Mouse (Mus musculus) hindbrain, embryonic 14.5 days (tissue): ENCODE data around the gene Nim1k. TPM values are rescaled to one million over a fixed set of nuclear protein-coding genes. Genes with fewer than 3 reads are reported as not detected.

ENCODE experiments used
- ATAC-seq: fragments of 200-750 bp; cut with Nextera tagmentation; 2 replicates; pipeline ENCODE4 v1.8.0; 2017; ENCODE audit warnings: moderate number of reproducible peaks, mild to moderate bottlenecking, moderate TSS enrichment, moderate library complexity; ENCODE audit not compliant: low FRiP score
- DNase-seq: peaks from one replicate; pipeline ENCODE4 v3.0.0-alpha.2; 2015; ENCODE audit warnings: low spot score
- H3K27ac ChIP-seq: fragments of 300-500 bp; sonication (generic); 2 replicates; pipeline ENCODE4 v1.5.1; 2014; ENCODE audit warnings: mild to moderate bottlenecking, moderate library complexity
- H3K27me3 ChIP-seq: fragments of 300-500 bp; sonication (generic); 2 replicates; pipeline ENCODE4 v1.6.1; 2014; ENCODE audit warnings: mild to moderate bottlenecking, low read length, mixed read lengths; ENCODE audit not compliant: control insufficient read depth, insufficient read depth
- H3K36me3 ChIP-seq: fragments of 300-500 bp; sonication (generic); replicated peaks from 2 replicates; pipeline ENCODE4 v1.6.1; 2014; ENCODE audit not compliant: control insufficient read depth, insufficient read depth
- H3K4me1 ChIP-seq: fragments of 300-500 bp; sonication (generic); replicated peaks from 2 replicates; pipeline ENCODE4 v1.6.1; 2014; ENCODE audit warnings: antibody characterized with exemption, low read length, mixed read lengths; ENCODE audit not compliant: control insufficient read depth, insufficient read depth
- H3K4me2 ChIP-seq: fragments of 300-500 bp; sonication (generic); replicated peaks from 2 replicates; pipeline ENCODE4 v1.6.1; 2014; ENCODE audit warnings: mild to moderate bottlenecking, moderate library complexity
- H3K4me3 ChIP-seq: fragments of 300-500 bp; sonication (generic); replicated peaks from 2 replicates; pipeline ENCODE4 v1.5.1; 2014; ENCODE audit warnings: mild to moderate bottlenecking, low read length
- H3K9ac ChIP-seq: fragments of 300-500 bp; sonication (generic); 2 replicates; pipeline ENCODE4 v1.6.1; 2014
- H3K9me3 ChIP-seq: fragments of 300-500 bp; sonication (generic); 2 replicates; pipeline ENCODE4 v1.6.1; 2016; ENCODE audit warnings: low read length; ENCODE audit not compliant: control insufficient read depth
- WGBS: fragments of 180-500 bp; shearing (Covaris S2); extraction: QIAGEN DNeasy Blood & Tissue Kit; methylation state at CpG from one replicate; pipeline ENCODE4 v1.1.7; 2014; 5-methylcytosine and 5-hydroxymethylcytosine counted together
- polyA plus RNA-seq: library from polyadenylated mRNA; unstranded; fragments of >200 nt; fragmentation: Nextera tagmentation; extraction: Ambion mirVana; gene quantifications from 2 replicates; pipeline ENCODE4 v1.2.1, GENCODE M21; 2014

The Nim1k gene
- polyA plus RNA-seq, result 5.4 and 6.4 TPM in 2 replicates

DNA sequence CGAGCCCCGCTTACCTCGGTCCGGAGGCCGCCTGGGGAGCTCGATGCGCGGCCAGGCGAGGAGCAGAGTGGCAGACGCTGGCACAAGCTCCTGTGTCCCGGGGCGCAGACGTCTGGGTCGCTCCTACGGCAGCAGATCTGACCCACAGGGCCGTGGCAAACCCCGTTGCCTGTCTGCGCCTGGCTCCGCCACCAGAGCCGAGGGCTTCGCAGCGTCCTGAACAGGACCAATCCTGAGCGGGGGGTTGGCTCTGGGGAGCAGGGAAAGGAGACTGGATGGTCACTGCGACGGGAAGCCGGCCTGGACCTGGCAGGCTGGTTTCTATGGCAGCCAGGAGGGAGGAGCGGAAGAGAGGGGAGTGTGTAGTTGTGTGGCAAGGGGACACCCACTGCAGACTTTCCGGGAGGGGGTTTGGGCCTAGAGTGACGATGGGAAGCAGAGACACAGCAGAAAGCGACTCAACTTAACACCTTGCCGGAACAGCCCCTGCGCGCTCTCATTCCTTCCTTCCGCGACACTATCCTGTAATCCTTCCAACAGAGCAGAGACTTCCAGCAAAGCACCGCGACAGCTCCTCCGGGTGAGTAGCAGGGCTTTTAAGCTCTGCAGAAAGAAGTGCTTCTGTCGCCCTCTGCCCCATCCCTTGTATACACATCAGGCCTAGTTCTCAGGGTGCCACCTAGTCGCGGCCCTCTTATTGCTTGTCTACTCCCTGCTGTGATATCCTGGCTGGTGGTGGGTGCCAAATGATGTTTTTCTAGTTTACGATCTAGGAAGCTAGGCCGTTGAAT, at the start of gene Nim1k:
Gene Nim1k, minus strand, starts transcription at position 202 of the 791 bp plus-strand sequence.
- H3K36me3 ChIP-seq, result peaks cover 2% of the 10 kb centered on the region; the same call in 1 of the 2 replicates
- H3K4me3 ChIP-seq, result peak within 1 kb of the TSS; percentile 62
- WGBS, result 1% methylated on average over 43 of the region's 43 CpGs
- no peaks in the 10 kb centered on the region for H3K27me3 ChIP-seq
- H3K4me2 ChIP-seq, result peak within 1 kb of the TSS; percentile 97
- ATAC-seq (peak; percentile 92), DNase-seq (peak; percentile 69)
- peak within 1 kb of the TSS; percentile 84 for H3K27ac ChIP-seq
- H3K9me3 ChIP-seq, result no peaks in the 10 kb centered on the region
- H3K4me1 ChIP-seq, result peaks cover 20% of the 10 kb centered on the region; the same call in 1 of the 2 replicates
- H3K9ac ChIP-seq, result peak within 1 kb of the TSS; percentile 84

DNA sequence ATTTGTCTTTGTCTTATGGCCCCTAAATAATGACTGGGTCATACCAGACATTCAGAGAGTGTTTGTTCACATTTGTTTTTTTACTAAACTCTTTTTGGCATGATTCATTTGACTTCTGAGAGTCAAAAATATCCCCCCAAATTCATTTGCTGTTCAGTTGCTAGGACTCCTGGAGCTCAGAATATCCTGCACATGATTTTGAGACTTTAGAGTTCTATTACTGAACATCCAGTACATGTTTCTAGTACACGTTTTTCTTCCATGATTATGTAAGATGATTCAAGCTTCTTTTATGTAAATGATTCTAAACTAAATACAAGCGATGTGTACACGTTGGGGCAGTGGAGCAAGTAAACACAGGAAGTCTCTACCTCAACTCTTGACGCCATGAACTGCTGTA, 42.0 kb upstream of the Nim1k start:
- no peaks in the 10 kb centered on the region for H3K4me1 ChIP-seq
- DNase-seq (no peak), ATAC-seq (no peak)
- no peak overlapping the region for H3K4me2 ChIP-seq
- no peak overlapping the region for H3K27ac ChIP-seq
- H3K9me3 ChIP-seq, result no peaks in the 10 kb centered on the region
- no peak overlapping the region for H3K4me3 ChIP-seq
- no peaks in the 10 kb centered on the region for H3K36me3 ChIP-seq
- no peak overlapping the region for H3K9ac ChIP-seq
- H3K27me3 ChIP-seq, result no peaks in the 10 kb centered on the region
- 66% methylated on average over 4 of the region's 4 CpGs for WGBS

DNA sequence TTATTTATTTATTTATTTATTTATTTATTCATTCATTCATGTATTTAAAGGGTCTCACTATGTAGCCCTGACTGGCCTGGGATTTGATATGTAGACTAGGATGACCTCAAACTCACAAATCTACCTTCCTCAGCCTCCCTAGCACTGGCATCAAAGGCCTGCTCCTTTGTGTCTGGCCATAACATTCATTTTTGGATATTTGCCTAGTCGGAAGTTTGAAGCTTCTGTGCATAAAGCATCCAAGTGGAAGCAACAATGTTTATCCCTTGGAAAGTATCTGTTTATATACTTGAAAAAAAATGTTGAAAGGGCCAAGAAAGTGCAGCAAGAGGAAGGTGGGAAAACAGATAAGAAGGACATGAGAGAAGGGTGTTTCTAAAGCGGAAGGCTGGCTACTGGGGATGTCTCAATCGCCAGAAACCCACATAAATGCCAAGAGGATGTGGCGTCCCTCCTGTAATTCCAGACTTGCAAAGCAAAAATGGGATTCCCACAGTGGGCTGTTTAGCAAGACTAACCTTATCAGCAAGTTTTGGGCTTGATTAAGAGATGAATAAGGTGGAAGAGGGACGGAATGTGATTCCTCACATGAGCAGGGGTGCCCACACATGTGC, 37.2 kb upstream of the Nim1k start:
- peaks cover 15% of the 10 kb centered on the region for H3K36me3 ChIP-seq
- H3K27ac ChIP-seq, result no peak overlapping the region
- H3K27me3 ChIP-seq, result no peaks in the 10 kb centered on the region
- H3K4me3 ChIP-seq, result no peak overlapping the region
- ATAC-seq (no peak), DNase-seq (no peak)
- peaks cover 12% of the 10 kb centered on the region for H3K4me1 ChIP-seq
- H3K9ac ChIP-seq, result no peak overlapping the region
- no peaks in the 10 kb centered on the region for H3K9me3 ChIP-seq
- WGBS, result 87% methylated on average over 5 of the region's 5 CpGs
- H3K4me2 ChIP-seq, result no peak overlapping the region

DNA sequence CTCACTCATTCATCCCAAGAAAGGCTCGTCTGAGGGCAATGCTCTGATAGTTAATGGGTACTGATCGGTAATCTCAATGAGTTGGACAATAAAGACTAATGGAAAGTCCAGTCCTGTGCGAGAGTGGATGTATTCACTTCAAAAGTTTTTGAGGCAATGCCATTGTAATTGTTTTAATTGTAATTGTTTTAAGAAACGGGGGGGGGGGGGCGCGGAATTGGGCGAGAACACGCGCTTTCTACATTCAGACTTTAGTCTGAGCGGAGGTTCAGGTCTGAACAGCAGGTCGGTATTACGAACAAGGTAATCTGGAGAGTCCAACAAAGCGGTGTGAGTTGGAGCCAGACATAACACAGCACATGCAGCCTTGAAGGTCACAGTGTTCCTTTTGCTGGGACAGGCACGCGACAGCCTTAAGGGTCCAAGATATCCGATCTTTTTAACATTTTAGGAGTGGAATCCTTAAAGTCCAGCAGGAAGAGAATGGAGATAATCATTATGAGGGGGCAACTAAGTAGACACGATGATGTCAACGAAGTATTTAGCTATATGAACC, 36.0 kb upstream of the Nim1k start:
- peak overlapping the region; percentile 98 for H3K27ac ChIP-seq
- DNase-seq, result peak; percentile 50
- H3K36me3 ChIP-seq, result peaks cover 28% of the 10 kb centered on the region
- peaks cover 12% of the 10 kb centered on the region for H3K4me1 ChIP-seq
- peak overlapping the region; percentile 93 for H3K4me3 ChIP-seq
- peak overlapping the region; percentile 94 for H3K9ac ChIP-seq
- no peaks in the 10 kb centered on the region for H3K9me3 ChIP-seq
- 4% methylated on average over 18 of the region's 18 CpGs for WGBS
- H3K4me2 ChIP-seq, result peak overlapping the region; percentile 59
- no peak for ATAC-seq
- no peaks in the 10 kb centered on the region for H3K27me3 ChIP-seq

DNA sequence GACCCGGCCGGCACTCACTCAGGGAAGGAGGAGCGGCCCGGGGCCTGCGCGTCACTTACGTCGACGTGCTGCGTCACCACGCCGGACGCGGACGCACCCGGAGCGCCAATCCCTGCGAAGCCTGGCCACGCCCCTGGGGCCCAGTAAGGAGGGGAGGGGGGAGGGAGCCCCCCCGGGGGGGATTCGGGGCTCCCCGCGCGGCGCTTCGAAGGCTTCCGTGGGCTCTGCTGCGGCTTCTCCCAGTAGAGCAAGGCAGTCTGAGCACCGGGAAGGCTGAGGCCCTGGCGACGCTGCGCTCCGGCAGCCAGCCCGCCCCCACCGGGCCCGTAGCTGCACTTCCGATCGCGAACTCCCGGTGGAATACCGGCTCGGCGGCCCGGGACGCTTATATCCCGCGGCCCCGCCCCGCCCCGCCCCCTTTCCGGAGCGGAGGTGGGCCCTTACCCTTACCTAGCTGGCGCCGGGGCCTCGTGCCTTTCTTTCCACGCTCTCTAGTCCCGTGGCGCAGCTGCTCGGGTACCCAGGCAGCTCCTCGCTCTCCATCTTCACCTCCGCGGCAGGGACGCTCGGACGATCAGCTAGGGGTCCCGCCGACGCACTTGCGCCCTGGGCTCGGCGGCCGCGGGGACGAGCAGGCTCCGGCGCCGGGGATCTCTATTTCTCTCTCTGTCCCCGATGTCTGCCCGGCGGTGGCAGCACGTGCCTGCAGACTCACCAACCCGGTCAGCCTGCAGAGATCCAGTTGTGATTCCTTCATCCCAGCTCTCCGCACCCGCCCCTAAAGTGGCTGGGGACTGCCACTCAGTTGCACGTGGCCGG, 35.3 kb upstream of the Nim1k start, which contains the start of gene Zfp131:
Gene Zfp131, minus strand, starts transcription at position 129 of the 819 bp plus-strand sequence.
- H3K4me1 ChIP-seq, result peaks cover 12% of the 10 kb centered on the region
- 0% methylated on average over 69 of the region's 86 CpGs for WGBS
- H3K9me3 ChIP-seq, result no peaks in the 10 kb centered on the region

DNA sequence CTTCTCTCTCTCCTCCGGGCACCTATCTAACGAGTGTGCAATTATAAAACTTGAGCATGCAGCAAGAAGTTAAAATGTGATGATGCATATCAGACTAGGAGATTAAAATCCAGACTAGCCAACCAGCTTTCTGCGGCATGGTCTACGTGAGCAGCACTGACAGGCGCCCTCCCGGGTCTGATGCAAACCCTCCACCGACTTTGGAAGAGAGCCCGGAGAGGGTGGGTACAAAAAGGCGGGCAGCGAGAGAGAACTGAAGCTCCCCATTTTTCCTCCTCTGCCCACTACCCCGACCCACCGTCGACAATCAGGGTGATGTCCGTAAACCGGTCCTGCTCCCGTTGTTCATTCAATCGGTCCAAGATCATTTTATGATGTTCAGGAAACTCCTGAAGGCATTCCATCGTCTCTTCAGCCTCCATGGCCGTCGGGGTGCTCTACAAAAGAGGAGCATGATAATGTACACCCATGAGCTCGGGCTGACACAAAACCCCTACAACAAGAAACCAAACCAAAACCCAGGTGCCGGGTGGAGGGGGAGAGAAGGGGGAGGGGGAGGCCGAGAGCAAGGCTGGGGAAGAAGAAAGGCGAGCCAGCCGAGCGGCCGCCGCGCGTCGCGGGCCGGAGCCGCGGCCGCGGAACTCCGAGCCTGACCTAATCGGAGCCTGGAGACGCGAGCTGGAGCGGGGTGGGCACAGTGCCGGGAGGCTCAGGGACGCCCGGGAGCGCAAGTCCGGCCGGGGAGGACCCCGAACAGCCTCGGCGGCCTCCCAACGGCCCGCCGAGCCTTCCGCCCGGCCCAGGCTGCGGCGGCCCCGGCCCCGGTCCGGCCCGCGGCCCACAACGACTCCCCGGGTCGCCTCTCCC, 34.4 kb upstream of the Nim1k start:
- Histone ChIP-seq H3K27me3 (no peaks in the 10 kb centered on the region), H3K9ac (peak overlapping the region; percentile 94), H3K4me2 (peak overlapping the region; percentile 63), H3K36me3 (peaks cover 42% of the 10 kb centered on the region), H3K9me3 (no peaks in the 10 kb centered on the region), H3K27ac (peak overlapping the region; percentile 98), H3K4me3 (peak overlapping the region; percentile 93), H3K4me1 (peaks cover 12% of the 10 kb centered on the region)
- peak; percentile 72 for ATAC-seq
- DNase-seq, result peak; percentile 70
- 1% methylated on average over 57 of the region's 66 CpGs for WGBS

More for the DNA sequence above, 35.3 kb upstream of the Nim1k start, which contains the start of gene Zfp131:
- DNase-seq (peak; percentile 95), ATAC-seq (peak; percentile 97)
- peaks cover 33% of the 10 kb centered on the region for H3K36me3 ChIP-seq
- H3K4me3 ChIP-seq, result peak within 1 kb of the TSS; percentile 93
- H3K9ac ChIP-seq, result peak within 1 kb of the TSS; percentile 94
- no peaks in the 10 kb centered on the region for H3K27me3 ChIP-seq
- peak within 1 kb of the TSS; percentile 98 for H3K27ac ChIP-seq
- H3K4me2 ChIP-seq, result peak within 1 kb of the TSS; percentile 63

DNA sequence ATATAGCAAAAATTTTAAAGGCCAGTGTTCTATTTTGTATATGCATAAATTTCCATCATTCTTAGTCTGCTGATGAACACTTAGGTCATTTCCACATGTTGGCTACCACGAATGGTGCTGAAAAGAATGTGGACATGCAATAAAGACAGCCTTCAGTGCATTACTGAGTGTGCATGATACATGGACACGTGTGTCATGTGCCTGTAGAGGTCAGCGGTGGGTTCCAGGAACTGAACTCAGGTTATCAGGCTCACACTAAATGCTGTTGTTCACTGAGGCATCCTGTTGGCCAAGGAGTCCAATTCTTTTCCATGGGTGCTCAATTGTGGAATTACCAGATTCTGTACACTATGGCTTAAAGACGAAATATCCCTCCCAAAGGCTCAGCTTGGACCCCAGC, 27.9 kb upstream of the Nim1k start:
- Histone ChIP-seq H3K9me3 (no peaks in the 10 kb centered on the region), H3K27ac (no peak overlapping the region), H3K9ac (no peak overlapping the region), H3K4me2 (no peak overlapping the region), H3K36me3 (peaks cover 94% of the 10 kb centered on the region), H3K4me3 (no peak overlapping the region), H3K27me3 (no peaks in the 10 kb centered on the region), H3K4me1 (peaks cover under 1% of the 10 kb centered on the region; the same call in 1 of the 2 replicates)
- ATAC-seq (no peak), DNase-seq (no peak)
- 90% methylated on average over 4 of the region's 4 CpGs for WGBS

DNA sequence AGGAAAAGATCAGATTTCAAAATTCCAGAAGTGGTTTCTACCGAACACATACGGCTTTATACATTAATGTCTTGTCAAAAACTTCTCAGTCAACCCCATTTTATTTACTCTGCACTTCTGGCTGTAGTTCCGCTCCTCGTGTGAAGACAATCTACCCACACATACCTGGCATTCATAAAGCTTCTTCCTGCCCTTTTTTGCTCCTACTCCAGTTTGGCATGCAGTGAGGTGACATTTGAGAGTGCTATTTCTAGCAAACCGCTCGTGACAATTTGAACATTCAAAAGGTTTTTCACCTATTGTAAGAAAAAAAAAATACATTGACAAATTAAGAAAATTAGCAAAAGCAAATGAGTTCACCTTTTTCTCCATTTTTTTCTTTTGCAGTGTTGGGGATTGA, 12.9 kb upstream of the Nim1k start:
- 95% methylated on average over 6 of the region's 6 CpGs for WGBS
- ATAC-seq, result no peak

More for the DNA sequence above, 12.9 kb upstream of the Nim1k start:
- Histone ChIP-seq H3K4me1 (no peaks in the 10 kb centered on the region), H3K27me3 (no peaks in the 10 kb centered on the region), H3K27ac (no peak overlapping the region), H3K9ac (no peak overlapping the region), H3K4me3 (no peak overlapping the region), H3K36me3 (peaks cover 91% of the 10 kb centered on the region), H3K9me3 (no peaks in the 10 kb centered on the region), H3K4me2 (no peak overlapping the region)
- no peak for DNase-seq
